Mouse (Mus musculus): ENCODE data around the gene Hist1h4j.
"Not testable (repeated sequence)": the region's sequence is repeated elsewhere in the genome, so short reads cannot be mapped to it uniquely, and the experiment has no call there.

The Hist1h4j gene

GRCm38 (mm10) chr13:21734906-21735767 is at the start of gene Hist1h4j:
Gene Hist1h4j, plus strand, starts transcription at chr13:21735064.
- peak; percentile 80 for DNase-seq (ENCODE audit: low read depth)

GRCm38 (mm10) chr13:21697811-21698210 is 37.1 kb upstream of the Hist1h4j start, which contains the start of gene Olfr1359:
Gene Olfr1359, plus strand, starts transcription at chr13:21698111.
- DNase-seq (ENCODE audit: low read depth) = no peak

GRCm38 (mm10) chr13:21706669-21707068 is 28.2 kb upstream of the Hist1h4j start:
- no peak for DNase-seq (ENCODE audit: low read depth)

GRCm38 (mm10) chr13:21710031-21710711 is 24.7 kb upstream of the Hist1h4j start:
- peak; percentile 81 for DNase-seq (ENCODE audit: low read depth)

GRCm38 (mm10) chr13:21710821-21711525 is 23.9 kb upstream of the Hist1h4j start:
- DNase-seq (ENCODE audit: low read depth) = peak; percentile 59

- no peak for DNase-seq (ENCODE audit: low read depth)
Measured at GRCm38 (mm10) chr13:21711698-21712097, 23.2 kb upstream of the Hist1h4j start.

- peak; percentile 77 for DNase-seq (ENCODE audit: low read depth)
Measured at GRCm38 (mm10) chr13:21714725-21715124, 20.1 kb upstream of the Hist1h4j start.

GRCm38 (mm10) chr13:21715131-21715863 is 19.6 kb upstream of the Hist1h4j start:
- peak; percentile 66 for DNase-seq (ENCODE audit: low read depth)

- DNase-seq (ENCODE audit: low read depth) = peak; percentile 92
Measured at GRCm38 (mm10) chr13:21715864-21716539, 18.9 kb upstream of the Hist1h4j start, which contains the start of the genes Hist1h2bl and Hist1h2ai. Gene Hist1h2bl, minus strand, starts transcription at chr13:21716143. Gene Hist1h2ai, plus strand, starts transcription at chr13:21716422.

GRCm38 (mm10) chr13:21716540-21717391 is 18.1 kb upstream of the Hist1h4j start:
- DNase-seq (ENCODE audit: low read depth) = not testable (repeated sequence)

- DNase-seq (ENCODE audit: low read depth) = peak; percentile 90
Measured at GRCm38 (mm10) chr13:21717397-21718357, 17.2 kb upstream of the Hist1h4j start, which contains the start of gene Hist1h3h. Gene Hist1h3h, plus strand, starts transcription at chr13:21717659.

- DNase-seq (ENCODE audit: low read depth) = peak; percentile 56
Measured at GRCm38 (mm10) chr13:21718381-21719080, 16.3 kb upstream of the Hist1h4j start.

- DNase-seq (ENCODE audit: low read depth) = not testable (repeated sequence)
Measured at GRCm38 (mm10) chr13:21721107-21721756, 13.6 kb upstream of the Hist1h4j start.

GRCm38 (mm10) chr13:21721757-21722372 is 13.0 kb upstream of the Hist1h4j start, which contains the start of gene Hist1h2bm:
Gene Hist1h2bm, plus strand, starts transcription at chr13:21722044.
- DNase-seq (ENCODE audit: low read depth) = peak; percentile 82

- DNase-seq (ENCODE audit: low read depth) = no peak
Measured at GRCm38 (mm10) chr13:21722373-21722925, 12.4 kb upstream of the Hist1h4j start.

- DNase-seq (ENCODE audit: low read depth) = no peak
Measured at GRCm38 (mm10) chr13:21722993-21723836, 11.6 kb upstream of the Hist1h4j start.

Data from c-Kit-positive CD71-positive TER-119-negative erythroid progenitor cells, embryonic 14.5 days (primary cell).